Mouse (Mus musculus) kidney, embryonic 14.5 days (tissue): ENCODE measurements around the gene Gm44596. TPM values are rescaled to one million over a fixed set of nuclear protein-coding genes. Genes with fewer than 3 reads are reported as not detected.
"Not testable (repeated sequence)": the region's sequence is repeated elsewhere in the genome, so short reads cannot be mapped to it uniquely, and the experiment has no call there.

Experiments used
- ATAC-seq: fragments of 200-750 bp; cut with Nextera tagmentation; 2 replicates; pipeline ENCODE4 v1.8.0; 2017; ENCODE audit warnings: moderate number of reproducible peaks, mild to moderate bottlenecking, moderate TSS enrichment, moderate library complexity; ENCODE audit not compliant: low FRiP score, low TSS enrichment
- H3K27ac ChIP-seq: fragments of 300-500 bp; sonication (generic); 2 replicates; pipeline ENCODE4 v1.5.1; 2014; ENCODE audit warnings: low read depth, mild to moderate bottlenecking, low read length, moderate library complexity, mixed read lengths
- H3K27me3 ChIP-seq: fragments of 300-500 bp; sonication (generic); 2 replicates; pipeline ENCODE4 v1.6.1; 2014; ENCODE audit warnings: mild to moderate bottlenecking, low read length; ENCODE audit not compliant: control insufficient read depth, insufficient read depth
- H3K36me3 ChIP-seq: fragments of 300-500 bp; sonication (generic); 2 replicates; pipeline ENCODE4 v1.6.1; 2014; ENCODE audit warnings: low read length, mixed read lengths; ENCODE audit not compliant: control insufficient read depth, insufficient read depth
- H3K4me1 ChIP-seq: fragments of 300-500 bp; sonication (generic); 2 replicates; pipeline ENCODE4 v1.6.1; 2014; ENCODE audit warnings: low read length, mixed read lengths; ENCODE audit not compliant: control insufficient read depth, insufficient read depth
- H3K4me2 ChIP-seq: fragments of 300-500 bp; sonication (generic); replicated peaks from 2 replicates; pipeline ENCODE4 v1.6.1; 2014; ENCODE audit warnings: low read depth, mild to moderate bottlenecking, low read length
- H3K4me3 ChIP-seq: fragments of 300-500 bp; sonication (generic); 2 replicates; pipeline ENCODE4 v1.5.1; 2014; ENCODE audit warnings: mild to moderate bottlenecking, low read length
- H3K9ac ChIP-seq: fragments of 300-500 bp; sonication (generic); 2 replicates; pipeline ENCODE4 v1.6.1; 2014; ENCODE audit warnings: low read depth, mild to moderate bottlenecking, low read length, moderate library complexity
- H3K9me3 ChIP-seq: fragments of 300-500 bp; sonication (generic); 2 replicates; pipeline ENCODE4 v1.6.1; 2016; ENCODE audit warnings: low read length; ENCODE audit not compliant: control insufficient read depth
- WGBS: fragments of 180-500 bp; shearing (Covaris S2); extraction: QIAGEN DNeasy Blood & Tissue Kit; methylation state at CpG from one replicate; pipeline ENCODE4 v1.1.7; 2014; 5-methylcytosine and 5-hydroxymethylcytosine counted together
- polyA plus RNA-seq: library from polyadenylated mRNA; unstranded; fragments of >200 nt; fragmentation: Nextera tagmentation; extraction: Ambion mirVana; gene quantifications from 2 replicates; pipeline ENCODE4 v1.2.1, GENCODE M21; 2014

Gene Gm44596
- polyA plus RNA-seq, 1 experiment from 2014 or later = not detected

GRCm38 (mm10) chr6:128370040-128370439 lies 5.3 kb upstream of the Gm44596 start:
- H3K36me3 ChIP-seq = peaks cover 92% of the 10 kb centered on the region
- no peak for ATAC-seq
- H3K9ac ChIP-seq = no peak overlapping the region
- H3K4me1 ChIP-seq = no peaks in the 10 kb centered on the region
- no peak overlapping the region for H3K27ac ChIP-seq
- no peak overlapping the region for H3K4me2 ChIP-seq
- H3K4me3 ChIP-seq = no peak overlapping the region
- WGBS = 94% methylated on average over 5 of the region's 5 CpGs
- no peaks in the 10 kb centered on the region for H3K27me3 ChIP-seq
- no peaks in the 10 kb centered on the region for H3K9me3 ChIP-seq

GRCm38 (mm10) chr6:128376371-128377085 lies 1.2 kb downstream of the Gm44596 start:
- Histone ChIP-seq H3K4me2 (no peak overlapping the region), H3K9ac (no peak overlapping the region), H3K36me3 (peaks cover 42% of the 10 kb centered on the region), H3K27ac (no peak overlapping the region), H3K4me3 (no peak overlapping the region), H3K4me1 (no peaks in the 10 kb centered on the region), H3K9me3 (no peaks in the 10 kb centered on the region), H3K27me3 (no peaks in the 10 kb centered on the region)
- ATAC-seq = no peak
- 94% methylated on average over 17 of the region's 17 CpGs for WGBS

- Histone ChIP-seq H3K4me3 (no peak overlapping the region), H3K9me3 (no peaks in the 10 kb centered on the region), H3K36me3 (peaks cover 11% of the 10 kb centered on the region; the same call in 1 of the 2 replicates), H3K4me2 (no peak overlapping the region), H3K4me1 (no peaks in the 10 kb centered on the region), H3K9ac (no peak overlapping the region), H3K27ac (no peak overlapping the region), H3K27me3 (no peaks in the 10 kb centered on the region)
- no peak for ATAC-seq
- 83% methylated on average over 16 of the region's 16 CpGs for WGBS
These were observed 4.3 kb downstream of the Gm44596 start for GRCm38 (mm10) chr6:128379636-128380035.

- H3K27me3 ChIP-seq, ATAC-seq, H3K36me3 ChIP-seq, H3K9ac ChIP-seq, H3K4me2 ChIP-seq, H3K4me1 ChIP-seq, H3K27ac ChIP-seq, H3K9me3 ChIP-seq, H3K4me3 ChIP-seq: not testable (repeated sequence)
- 73% methylated on average over 1 of the region's 1 CpGs for WGBS
These were observed 5.4 kb downstream of the Gm44596 start for GRCm38 (mm10) chr6:128380594-128381167.

GRCm38 (mm10) chr6:128381254-128381653 lies 6.0 kb downstream of the Gm44596 start:
- Histone ChIP-seq H3K27ac (no peak overlapping the region), H3K4me1 (no peaks in the 10 kb centered on the region), H3K27me3 (no peaks in the 10 kb centered on the region), H3K9me3 (no peaks in the 10 kb centered on the region), H3K4me3 (no peak overlapping the region), H3K4me2 (no peak overlapping the region), H3K9ac (no peak overlapping the region), H3K36me3 (peaks cover 2% of the 10 kb centered on the region; the same call in 1 of the 2 replicates)
- 74% methylated on average over 3 of the region's 3 CpGs for WGBS
- ATAC-seq = no peak

GRCm38 (mm10) chr6:128383752-128384151 lies 8.4 kb downstream of the Gm44596 start:
- 63% methylated on average over 7 of the region's 7 CpGs for WGBS
- Histone ChIP-seq H3K4me1 (no peaks in the 10 kb centered on the region), H3K4me2 (no peak overlapping the region), H3K9ac (no peak overlapping the region), H3K9me3 (no peaks in the 10 kb centered on the region), H3K36me3 (no peaks in the 10 kb centered on the region), H3K27me3 (no peaks in the 10 kb centered on the region), H3K27ac (no peak overlapping the region), H3K4me3 (no peak overlapping the region)
- no peak for ATAC-seq

- H3K4me3 ChIP-seq = no peak overlapping the region
- H3K27me3 ChIP-seq = no peaks in the 10 kb centered on the region
- no peak for ATAC-seq
- whole genome bisulfite sequencing = 43% methylated on average over 1 of the region's 1 CpGs
- no peak overlapping the region for H3K4me2 ChIP-seq
- no peaks in the 10 kb centered on the region for H3K4me1 ChIP-seq
- H3K9ac ChIP-seq = no peak overlapping the region
- H3K36me3 ChIP-seq = no peaks in the 10 kb centered on the region
- H3K9me3 ChIP-seq = no peaks in the 10 kb centered on the region
- H3K27ac ChIP-seq = no peak overlapping the region
These were observed 9.7 kb downstream of the Gm44596 start for GRCm38 (mm10) chr6:128385026-128385425.

- ATAC-seq = no peak
- no peak overlapping the region for H3K4me3 ChIP-seq
These were observed 13.9 kb downstream of the Gm44596 start for GRCm38 (mm10) chr6:128389185-128389584.

GRCm38 (mm10) chr6:128390683-128391082 lies 15.4 kb downstream of the Gm44596 start:
- no peak for ATAC-seq
- H3K9me3 ChIP-seq = no peaks in the 10 kb centered on the region
- no peak overlapping the region for H3K27ac ChIP-seq
- H3K4me1 ChIP-seq = no peaks in the 10 kb centered on the region
- H3K27me3 ChIP-seq = no peaks in the 10 kb centered on the region
- H3K9ac ChIP-seq = no peak overlapping the region
- no peak overlapping the region for H3K4me2 ChIP-seq
- 56% methylated on average over 1 of the region's 1 CpGs for WGBS
- H3K36me3 ChIP-seq = no peaks in the 10 kb centered on the region
- H3K4me3 ChIP-seq = no peak overlapping the region

More at GRCm38 (mm10) chr6:128389185-128389584, 13.9 kb downstream of the Gm44596 start:
- H3K27me3 ChIP-seq = no peaks in the 10 kb centered on the region
- no peaks in the 10 kb centered on the region for H3K36me3 ChIP-seq
- no peaks in the 10 kb centered on the region for H3K4me1 ChIP-seq
- H3K9ac ChIP-seq = no peak overlapping the region
- H3K4me2 ChIP-seq = no peak overlapping the region
- H3K27ac ChIP-seq = no peak overlapping the region
- no peaks in the 10 kb centered on the region for H3K9me3 ChIP-seq
- 84% methylated on average over 1 of the region's 1 CpGs for WGBS
